Mouse (Mus musculus) forebrain, embryonic 13.5 days (tissue): ENCODE results near the gene Etfrf1. TPM values are rescaled to one million over a fixed set of nuclear protein-coding genes. Genes with fewer than 3 reads are reported as not detected.

Experiments used
- ATAC-seq: fragments of 200-750 bp; cut with Nextera tagmentation; 2 replicates; pipeline ENCODE4 v1.8.0; 2017
- H3K27ac ChIP-seq: fragments of 300-500 bp; sonication (generic); 2 replicates; pipeline ENCODE4 v1.5.1; 2015; ENCODE audit warnings: inconsistent platforms, mild to moderate bottlenecking, moderate library complexity
- H3K27me3 ChIP-seq: fragments of 300-500 bp; sonication (generic); 2 replicates; pipeline ENCODE4 v1.6.1; 2015; ENCODE audit warnings: mild to moderate bottlenecking, inconsistent platforms
- H3K36me3 ChIP-seq: fragments of 300-500 bp; sonication (generic); 2 replicates; pipeline ENCODE4 v1.6.1; 2015; ENCODE audit warnings: mild to moderate bottlenecking, inconsistent platforms; ENCODE audit not compliant: poor library complexity, severe bottlenecking
- H3K4me1 ChIP-seq: fragments of 300-500 bp; sonication (generic); 2 replicates; pipeline ENCODE4 v1.6.1; 2015; ENCODE audit warnings: inconsistent platforms
- H3K4me2 ChIP-seq: fragments of 300-500 bp; sonication (generic); 2 replicates; pipeline ENCODE4 v1.6.1; 2015; ENCODE audit warnings: inconsistent platforms, mild to moderate bottlenecking, moderate library complexity
- H3K4me3 ChIP-seq: fragments of 300-500 bp; sonication (generic); 2 replicates; pipeline ENCODE4 v1.5.1; 2015; ENCODE audit warnings: mild to moderate bottlenecking, inconsistent platforms
- H3K9ac ChIP-seq: fragments of 300-500 bp; sonication (generic); 2 replicates; pipeline ENCODE4 v1.6.1; 2015; ENCODE audit warnings: mild to moderate bottlenecking, inconsistent platforms
- H3K9me3 ChIP-seq: fragments of 300-500 bp; sonication (generic); replicated peaks from 2 replicates; pipeline ENCODE4 v1.6.1; 2016; ENCODE audit warnings: inconsistent platforms
- WGBS: fragments of 180-500 bp; shearing (Covaris S2); methylation state at CpG from one replicate; pipeline ENCODE4 v1.1.7; 2015; 5-methylcytosine and 5-hydroxymethylcytosine counted together
- polyA plus RNA-seq: library from polyadenylated mRNA; unstranded; fragments of >200 nt; fragmentation: Nextera tagmentation; extraction: Ambion mirVana; gene quantifications from 2 replicates; pipeline ENCODE4 v1.2.1, GENCODE M21; 2015

Gene Etfrf1
- 30.1 and 30.6 TPM in 2 replicates for polyA plus RNA-seq

- ATAC-seq, result peak; percentile 100
- H3K27me3 ChIP-seq, result no peaks in the 10 kb centered on the region
- H3K4me2 ChIP-seq, result peak within 1 kb of the TSS; percentile 83
Measured at GRCm38 (mm10) chr6:145210816-145211338, at the start of gene Etfrf1, which contains the start of gene Casc1. Etfrf1 (plus strand) TSS chr6:145211134. Casc1 (minus strand) TSS chr6:145211005.

GRCm38 (mm10) chr6:145171892-145172606 is 38.9 kb upstream of the Etfrf1 start:
- 78% methylated on average over 14 of the region's 14 CpGs for WGBS
- ATAC-seq, result peak; percentile 36; the same call in 1 of the 2 replicates
- Histone ChIP-seq H3K27ac (no peak overlapping the region), H3K27me3 (peaks cover 23% of the 10 kb centered on the region), H3K4me1 (peaks cover 37% of the 10 kb centered on the region), H3K9me3 (no peaks in the 10 kb centered on the region), H3K4me2 (no peak overlapping the region), H3K36me3 (no peaks in the 10 kb centered on the region), H3K9ac (no peak overlapping the region), H3K4me3 (no peak overlapping the region)

More at GRCm38 (mm10) chr6:145210816-145211338, at the start of gene Etfrf1, which contains the start of gene Casc1:
- WGBS, result under 1% methylated on average over 36 of the region's 36 CpGs
- H3K36me3 ChIP-seq, result no peaks in the 10 kb centered on the region
- peaks cover 15% of the 10 kb centered on the region for H3K4me1 ChIP-seq
- peak within 1 kb of the TSS; percentile 76 for H3K4me3 ChIP-seq
- H3K9ac ChIP-seq, result peak within 1 kb of the TSS; percentile 85
- H3K27ac ChIP-seq, result peak within 1 kb of the TSS; percentile 94
- no peaks in the 10 kb centered on the region for H3K9me3 ChIP-seq

GRCm38 (mm10) chr6:145173781-145174191 is 37.1 kb upstream of the Etfrf1 start:
- H3K27ac ChIP-seq, result peak overlapping the region; percentile 6; the same call in 1 of the 2 replicates
- H3K4me1 ChIP-seq, result peaks cover 37% of the 10 kb centered on the region
- H3K36me3 ChIP-seq, result no peaks in the 10 kb centered on the region
- peak; percentile 77 for ATAC-seq
- no peaks in the 10 kb centered on the region for H3K9me3 ChIP-seq
- H3K9ac ChIP-seq, result no peak overlapping the region
- peaks cover 24% of the 10 kb centered on the region for H3K27me3 ChIP-seq
- H3K4me3 ChIP-seq, result no peak overlapping the region
- 2% methylated on average over 11 of the region's 11 CpGs for WGBS
- H3K4me2 ChIP-seq, result peak overlapping the region; percentile 40

- no peak for ATAC-seq
- Histone ChIP-seq H3K4me1 (peaks cover 37% of the 10 kb centered on the region), H3K9ac (no peak overlapping the region), H3K9me3 (no peaks in the 10 kb centered on the region), H3K27me3 (peaks cover 24% of the 10 kb centered on the region), H3K27ac (no peak overlapping the region), H3K36me3 (no peaks in the 10 kb centered on the region), H3K4me2 (no peak overlapping the region), H3K4me3 (no peak overlapping the region)
- WGBS, result 38% methylated on average over 9 of the region's 9 CpGs
Measured at GRCm38 (mm10) chr6:145175571-145175981, 35.4 kb upstream of the Etfrf1 start.

GRCm38 (mm10) chr6:145176474-145176873 is 34.5 kb upstream of the Etfrf1 start:
- Histone ChIP-seq H3K4me2 (no peak overlapping the region), H3K27me3 (peaks cover 24% of the 10 kb centered on the region), H3K4me1 (peaks cover 37% of the 10 kb centered on the region), H3K9me3 (no peaks in the 10 kb centered on the region), H3K27ac (no peak overlapping the region), H3K9ac (no peak overlapping the region), H3K36me3 (no peaks in the 10 kb centered on the region), H3K4me3 (no peak overlapping the region)
- ATAC-seq, result no peak
- WGBS, result 37% methylated on average over 10 of the region's 10 CpGs

- 0 out of 2 replicates have a peak, but pooled peaks have one; percentile 24 for ATAC-seq
- Histone ChIP-seq H3K27ac (no peak overlapping the region), H3K36me3 (no peaks in the 10 kb centered on the region), H3K4me2 (no peak overlapping the region), H3K4me1 (peaks cover 10% of the 10 kb centered on the region), H3K27me3 (peaks cover 22% of the 10 kb centered on the region), H3K4me3 (no peak overlapping the region), H3K9ac (no peak overlapping the region), H3K9me3 (no peaks in the 10 kb centered on the region)
- WGBS, result 28% methylated on average over 6 of the region's 6 CpGs
Measured at GRCm38 (mm10) chr6:145179665-145180064, 31.3 kb upstream of the Etfrf1 start.

GRCm38 (mm10) chr6:145182044-145182443 is 28.9 kb upstream of the Etfrf1 start:
- no peak overlapping the region for H3K4me2 ChIP-seq
- WGBS, result 89% methylated on average over 8 of the region's 8 CpGs
- no peaks in the 10 kb centered on the region for H3K36me3 ChIP-seq
- no peaks in the 10 kb centered on the region for H3K9me3 ChIP-seq
- no peak overlapping the region for H3K4me3 ChIP-seq
- H3K27me3 ChIP-seq, result peaks cover under 1% of the 10 kb centered on the region; the same call in 1 of the 2 replicates
- no peak overlapping the region for H3K27ac ChIP-seq
- no peak overlapping the region for H3K9ac ChIP-seq
- no peaks in the 10 kb centered on the region for H3K4me1 ChIP-seq
- no peak for ATAC-seq

- H3K36me3 ChIP-seq, result no peaks in the 10 kb centered on the region
- no peak overlapping the region for H3K27ac ChIP-seq
- H3K4me3 ChIP-seq, result no peak overlapping the region
- H3K9me3 ChIP-seq, result no peaks in the 10 kb centered on the region
- WGBS, result 79% methylated on average over 1 of the region's 1 CpGs
- no peak overlapping the region for H3K4me2 ChIP-seq
- 0 out of 2 replicates have a peak, but pooled peaks cover 3% of the 10 kb centered on the region for H3K27me3 ChIP-seq
- H3K4me1 ChIP-seq, result no peaks in the 10 kb centered on the region
- H3K9ac ChIP-seq, result no peak overlapping the region
- no peak for ATAC-seq
Measured at GRCm38 (mm10) chr6:145186096-145186495, 24.8 kb upstream of the Etfrf1 start.

GRCm38 (mm10) chr6:145187093-145188088 is 23.5 kb upstream of the Etfrf1 start:
- Histone ChIP-seq H3K9me3 (no peaks in the 10 kb centered on the region), H3K36me3 (no peaks in the 10 kb centered on the region), H3K27ac (no peak overlapping the region), H3K4me2 (peak overlapping the region; percentile 51), H3K4me1 (no peaks in the 10 kb centered on the region), H3K9ac (no peak overlapping the region), H3K27me3 (0 out of 2 replicates have a peak, but pooled peaks cover 3% of the 10 kb centered on the region), H3K4me3 (peak overlapping the region; percentile 13; the same call in 1 of the 2 replicates)
- WGBS, result 66% methylated on average over 27 of the region's 27 CpGs
- peak; percentile 84 for ATAC-seq

GRCm38 (mm10) chr6:145193038-145193437 is 17.9 kb upstream of the Etfrf1 start:
- H3K4me2 ChIP-seq, result no peak overlapping the region
- no peaks in the 10 kb centered on the region for H3K36me3 ChIP-seq
- 84% methylated on average over 3 of the region's 3 CpGs for WGBS
- H3K27ac ChIP-seq, result no peak overlapping the region
- H3K4me1 ChIP-seq, result no peaks in the 10 kb centered on the region
- H3K9ac ChIP-seq, result no peak overlapping the region
- no peaks in the 10 kb centered on the region for H3K9me3 ChIP-seq
- no peak overlapping the region for H3K4me3 ChIP-seq
- H3K27me3 ChIP-seq, result 0 out of 2 replicates have a peak, but pooled peaks cover 3% of the 10 kb centered on the region
- ATAC-seq, result no peak

GRCm38 (mm10) chr6:145193446-145193845 is 17.5 kb upstream of the Etfrf1 start:
- Histone ChIP-seq H3K4me2 (no peak overlapping the region), H3K36me3 (no peaks in the 10 kb centered on the region), H3K9me3 (no peaks in the 10 kb centered on the region), H3K4me3 (no peak overlapping the region), H3K27me3 (0 out of 2 replicates have a peak, but pooled peaks cover 2% of the 10 kb centered on the region), H3K27ac (no peak overlapping the region), H3K9ac (no peak overlapping the region), H3K4me1 (no peaks in the 10 kb centered on the region)
- WGBS, result 84% methylated on average over 11 of the region's 11 CpGs
- no peak for ATAC-seq
